Mouse (Mus musculus): ENCODE data around the gene Agrn.

The Agrn gene

DNA sequence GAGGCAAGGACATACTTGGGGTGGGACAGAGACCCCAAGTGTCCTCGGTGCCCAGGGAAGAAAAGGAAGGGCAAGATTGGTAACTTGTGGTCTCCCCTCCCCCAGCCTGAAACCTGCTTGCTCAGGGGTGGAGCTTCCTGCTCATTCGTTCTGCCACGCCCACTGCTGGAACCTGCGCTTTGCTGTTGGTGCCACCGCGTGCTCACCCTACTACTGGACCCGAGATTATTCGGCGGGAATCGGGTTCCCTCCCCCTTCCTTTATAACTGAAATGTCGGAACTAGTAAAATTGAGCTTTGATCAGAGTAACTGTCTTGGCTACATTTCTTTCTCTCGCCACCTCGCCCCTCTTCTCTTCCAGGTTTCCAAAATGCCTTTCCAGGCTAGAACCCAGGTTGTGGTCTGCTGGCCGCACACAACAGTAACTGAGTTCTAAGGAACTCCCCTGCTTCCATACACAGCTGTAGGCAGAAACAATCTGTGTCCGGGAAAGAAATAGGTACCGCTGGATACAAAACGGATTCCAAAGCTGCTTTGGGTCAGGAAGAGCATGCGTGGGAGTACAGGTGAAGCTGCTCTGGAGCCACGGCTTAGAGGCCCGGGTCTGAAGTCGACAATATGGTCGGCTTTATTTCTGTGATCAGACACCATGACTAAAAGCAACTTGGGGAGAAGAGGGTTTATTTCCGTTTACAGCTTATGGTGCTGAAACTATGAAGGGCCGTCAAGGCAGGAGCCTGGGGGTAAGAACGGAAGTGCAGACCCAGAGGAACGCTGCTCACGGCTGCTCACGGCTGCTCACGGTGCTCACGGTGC lies 60.8 kb downstream of the Agrn start:
- DNase-seq (ENCODE audit: low read depth, low spot score): no peak
- no peaks in the 10 kb centered on the region for H3K36me3 ChIP-seq (ENCODE audit: control insufficient read depth, insufficient read depth, low read length, poor library complexity, severe bottlenecking)
- no peaks in the 10 kb centered on the region for H3K27me3 ChIP-seq (ENCODE audit: control insufficient read depth, insufficient read depth, low read length, poor library complexity, severe bottlenecking)

DNA sequence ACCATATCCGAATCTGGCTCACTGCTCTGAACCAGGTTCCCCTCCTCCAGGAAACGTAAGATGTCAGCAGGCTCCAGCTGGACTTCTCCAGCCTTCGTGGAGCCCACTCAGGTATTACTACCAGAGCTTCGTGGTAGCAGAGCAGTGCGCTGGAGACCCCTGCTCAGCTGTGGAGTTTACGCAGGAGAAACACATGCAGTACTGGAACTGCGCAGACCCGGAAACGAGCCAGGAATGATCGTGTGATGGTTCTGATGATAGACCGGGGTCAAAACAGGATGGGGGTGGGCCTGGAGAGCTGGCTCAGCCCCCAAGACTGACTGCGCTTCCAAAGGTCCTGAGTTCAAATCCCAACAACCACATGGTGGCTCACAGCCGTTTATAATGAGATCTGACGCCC lies 61.5 kb downstream of the Agrn start:
- no peaks in the 10 kb centered on the region for H3K36me3 ChIP-seq (ENCODE audit: control insufficient read depth, insufficient read depth, low read length, poor library complexity, severe bottlenecking)
- DNase-seq (ENCODE audit: low read depth, low spot score): no peak
- no peaks in the 10 kb centered on the region for H3K27me3 ChIP-seq (ENCODE audit: control insufficient read depth, insufficient read depth, low read length, poor library complexity, severe bottlenecking)

DNA sequence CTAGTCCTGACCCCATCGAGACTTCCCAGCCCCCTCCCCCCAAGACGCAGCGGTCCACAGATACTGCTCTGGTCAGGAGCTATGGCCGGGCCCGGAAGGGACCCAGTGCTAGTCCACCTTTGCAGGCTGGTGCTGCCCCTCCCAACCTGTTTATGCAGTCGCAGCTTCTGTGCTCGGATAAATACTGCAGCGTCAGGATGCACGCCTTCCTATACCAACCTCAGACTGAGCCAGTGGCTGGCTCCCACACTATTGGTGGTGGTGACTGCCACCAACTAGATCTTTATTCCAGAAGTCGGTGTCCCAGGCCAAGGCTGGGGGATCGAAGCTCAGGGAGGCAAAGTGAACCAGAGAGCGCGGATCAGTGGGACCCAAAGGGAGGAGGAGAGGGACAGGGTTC lies 62.2 kb downstream of the Agrn start:
- DNase-seq (ENCODE audit: low read depth, low spot score): no peak
- Histone ChIP-seq H3K36me3 (ENCODE audit: control insufficient read depth, insufficient read depth, low read length, poor library complexity, severe bottlenecking) (no peaks in the 10 kb centered on the region), H3K27me3 (ENCODE audit: control insufficient read depth, insufficient read depth, low read length, poor library complexity, severe bottlenecking) (no peaks in the 10 kb centered on the region)

DNA sequence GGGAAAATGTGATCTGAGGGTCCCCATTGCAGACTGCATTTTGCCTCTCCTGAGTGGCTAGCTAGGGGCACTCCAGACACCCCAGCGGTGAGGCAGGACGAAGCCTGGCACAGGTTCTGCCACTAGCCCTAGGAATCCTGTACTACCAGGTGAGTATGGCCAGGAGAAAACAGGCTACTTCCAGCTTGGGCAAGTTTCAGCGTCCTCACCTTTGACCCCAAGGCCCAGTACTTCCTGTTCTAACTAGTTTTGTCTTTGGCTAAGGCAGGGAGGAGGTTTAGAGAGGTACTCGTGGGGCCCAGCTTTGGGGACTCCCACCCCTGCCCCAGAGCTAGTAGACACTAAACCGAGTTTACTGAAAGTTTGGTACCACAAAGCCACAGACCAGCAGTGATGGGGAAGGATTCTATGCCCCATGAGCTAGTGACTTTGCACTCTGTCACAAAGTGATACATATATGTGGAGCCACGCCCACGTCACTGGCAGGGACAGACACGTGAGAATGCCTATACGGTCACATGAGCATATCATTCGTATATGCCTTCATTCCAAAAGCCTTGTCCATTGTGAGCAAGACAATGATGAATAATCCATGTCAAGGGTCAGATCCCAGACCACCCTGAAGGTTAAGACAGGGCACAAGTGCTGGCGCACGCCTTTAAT lies 63.2 kb downstream of the Agrn start:
- Histone ChIP-seq H3K36me3 (ENCODE audit: control insufficient read depth, insufficient read depth, low read length, poor library complexity, severe bottlenecking) (no peaks in the 10 kb centered on the region), H3K27me3 (ENCODE audit: control insufficient read depth, insufficient read depth, low read length, poor library complexity, severe bottlenecking) (no peaks in the 10 kb centered on the region)
- no peak for DNase-seq (ENCODE audit: low read depth, low spot score)

DNA sequence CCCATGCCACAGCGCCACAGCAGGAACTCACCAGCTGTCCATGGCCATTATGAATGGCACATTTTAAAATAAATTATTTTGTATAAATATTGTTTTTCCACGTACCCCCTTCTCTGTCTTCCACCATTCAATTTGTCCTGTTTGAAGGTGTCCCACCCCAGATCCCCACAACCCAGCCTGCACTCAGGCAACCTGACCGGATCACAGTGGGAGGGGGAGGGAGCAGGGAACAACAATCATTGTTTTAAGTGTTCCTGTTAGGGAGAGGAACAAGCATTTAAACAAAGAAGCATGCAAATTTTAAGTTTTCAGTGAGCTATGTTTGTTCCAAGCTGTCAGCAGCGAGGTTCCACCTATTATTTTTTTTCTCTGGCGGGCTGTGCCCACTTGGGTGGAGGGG lies 64.0 kb downstream of the Agrn start:
- Histone ChIP-seq H3K27me3 (ENCODE audit: control insufficient read depth, insufficient read depth, low read length, poor library complexity, severe bottlenecking) (no peaks in the 10 kb centered on the region), H3K36me3 (ENCODE audit: control insufficient read depth, insufficient read depth, low read length, poor library complexity, severe bottlenecking) (no peaks in the 10 kb centered on the region)
- DNase-seq (ENCODE audit: low read depth, low spot score): no peak

DNA sequence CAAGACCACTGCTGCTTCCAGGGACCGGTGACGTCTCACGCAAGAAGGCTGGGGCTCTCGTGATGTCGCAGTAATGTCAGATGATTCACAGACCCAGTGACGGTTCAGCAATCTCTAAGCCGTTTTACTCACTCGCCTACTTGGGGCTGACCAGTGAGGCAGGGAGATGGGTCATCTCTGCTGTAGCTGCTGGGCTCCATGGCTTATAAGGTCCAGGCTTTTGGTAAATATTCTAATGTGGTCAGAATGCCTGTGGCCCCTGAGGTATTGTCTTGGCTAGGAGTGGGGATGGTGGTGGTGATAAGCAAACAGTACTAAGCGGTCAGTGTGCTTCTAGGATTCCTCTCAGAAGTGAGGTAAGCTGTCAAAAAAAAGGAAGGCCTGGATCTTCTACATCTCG lies 66.3 kb downstream of the Agrn start:
- no peak for DNase-seq (ENCODE audit: low read depth, low spot score)
- Histone ChIP-seq H3K27me3 (ENCODE audit: control insufficient read depth, insufficient read depth, low read length, poor library complexity, severe bottlenecking) (no peaks in the 10 kb centered on the region), H3K36me3 (ENCODE audit: control insufficient read depth, insufficient read depth, low read length, poor library complexity, severe bottlenecking) (no peaks in the 10 kb centered on the region)

DNA sequence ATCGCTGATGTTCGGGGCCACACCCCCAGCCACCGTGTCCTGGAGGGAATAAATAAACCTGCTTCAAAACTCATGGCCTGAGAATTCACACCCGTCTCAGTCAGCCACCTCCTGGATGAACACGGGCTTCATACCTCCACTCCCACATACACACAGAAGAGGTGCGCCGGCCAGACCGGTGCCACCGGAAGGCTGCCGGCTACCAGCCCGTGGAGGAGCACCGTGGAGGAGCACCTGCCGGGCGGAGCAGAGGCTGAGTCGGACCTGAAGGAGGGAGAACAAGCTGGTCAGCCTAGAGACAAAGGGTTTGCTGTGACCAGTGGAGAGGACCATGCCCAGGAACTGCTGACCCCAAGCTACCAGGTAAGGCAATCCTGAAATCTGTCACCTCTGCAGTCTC lies 66.9 kb downstream of the Agrn start, which contains the start of gene Rnf223:
TSS of gene Rnf223 (plus strand) at position 78 of the 400 bp plus-strand sequence.
- no peak for DNase-seq (ENCODE audit: low read depth, low spot score)
- no peaks in the 10 kb centered on the region for H3K36me3 ChIP-seq (ENCODE audit: control insufficient read depth, insufficient read depth, low read length, poor library complexity, severe bottlenecking)
- no peaks in the 10 kb centered on the region for H3K27me3 ChIP-seq (ENCODE audit: control insufficient read depth, insufficient read depth, low read length, poor library complexity, severe bottlenecking)

DNA sequence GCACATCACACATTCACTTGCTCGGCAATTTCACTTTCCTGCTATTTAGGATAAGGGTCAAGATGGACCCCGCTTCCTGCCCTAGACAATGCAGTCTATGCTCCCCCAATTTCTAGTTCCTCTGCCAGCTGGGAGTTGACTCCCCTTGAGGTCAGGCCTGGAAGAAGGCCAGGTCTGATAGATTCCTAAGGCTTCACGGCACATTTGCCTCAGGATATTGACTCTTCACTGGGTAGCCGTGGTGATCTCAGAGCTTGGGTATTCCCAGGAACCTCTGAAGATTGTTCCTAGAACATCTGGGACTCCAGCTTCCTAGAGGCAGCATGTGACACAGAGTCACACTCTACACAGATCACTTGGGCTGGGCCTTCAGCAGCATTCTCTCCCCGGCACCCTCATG lies 68.5 kb downstream of the Agrn start:
- no peak for DNase-seq (ENCODE audit: low read depth, low spot score)
- H3K27me3 ChIP-seq (ENCODE audit: control insufficient read depth, insufficient read depth, low read length, poor library complexity, severe bottlenecking): no peaks in the 10 kb centered on the region
- H3K36me3 ChIP-seq (ENCODE audit: control insufficient read depth, insufficient read depth, low read length, poor library complexity, severe bottlenecking): no peaks in the 10 kb centered on the region; the same call in none of the 2 replicates

DNA sequence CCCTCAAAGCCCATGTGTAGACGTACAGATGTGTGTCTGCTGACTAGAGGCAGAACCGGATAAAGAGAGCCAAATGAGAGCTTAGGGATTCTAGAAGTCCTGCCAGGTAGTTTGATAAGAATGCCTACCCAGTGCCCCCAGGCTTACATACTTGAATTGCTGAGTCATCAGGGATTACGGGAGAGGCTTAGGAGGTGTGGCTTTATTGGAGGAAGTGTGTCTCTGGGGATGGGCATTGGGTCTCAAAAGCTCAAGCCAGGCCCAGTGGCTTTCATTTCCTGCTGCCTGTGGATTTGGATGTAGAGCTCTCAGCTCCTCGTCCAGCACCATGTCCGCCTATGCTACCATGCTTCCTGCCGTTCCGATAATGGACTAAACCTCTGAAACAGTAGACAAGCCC lies 70.4 kb downstream of the Agrn start:
- no peaks in the 10 kb centered on the region; the same call in none of the 2 replicates for H3K36me3 ChIP-seq (ENCODE audit: control insufficient read depth, insufficient read depth, low read length, poor library complexity, severe bottlenecking)
- H3K27me3 ChIP-seq (ENCODE audit: control insufficient read depth, insufficient read depth, low read length, poor library complexity, severe bottlenecking): no peaks in the 10 kb centered on the region
- DNase-seq (ENCODE audit: low read depth, low spot score): no peak

DNA sequence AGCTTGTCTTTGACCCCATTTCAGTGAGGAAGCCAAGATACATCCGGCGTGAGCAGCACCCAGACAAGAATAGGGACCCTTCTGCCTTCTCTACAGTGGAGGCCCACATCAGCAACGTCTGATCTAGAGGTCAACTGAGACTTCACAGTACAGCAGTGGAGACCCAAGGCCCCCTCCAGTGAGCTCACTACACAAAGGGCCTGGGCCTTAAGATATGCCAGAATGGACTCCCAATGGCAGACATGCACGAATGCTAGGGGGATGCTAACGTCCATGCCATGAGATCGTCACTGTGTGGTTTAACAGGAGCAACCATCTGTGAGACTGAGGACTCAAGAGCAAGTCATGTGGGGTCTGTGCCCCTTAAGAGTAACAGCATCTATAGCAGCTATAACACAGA lies 71.9 kb downstream of the Agrn start:
- no peak for DNase-seq (ENCODE audit: low read depth, low spot score)
- H3K27me3 ChIP-seq (ENCODE audit: control insufficient read depth, insufficient read depth, low read length, poor library complexity, severe bottlenecking): no peaks in the 10 kb centered on the region
- H3K36me3 ChIP-seq (ENCODE audit: control insufficient read depth, insufficient read depth, low read length, poor library complexity, severe bottlenecking): no peaks in the 10 kb centered on the region; the same call in none of the 2 replicates

DNA sequence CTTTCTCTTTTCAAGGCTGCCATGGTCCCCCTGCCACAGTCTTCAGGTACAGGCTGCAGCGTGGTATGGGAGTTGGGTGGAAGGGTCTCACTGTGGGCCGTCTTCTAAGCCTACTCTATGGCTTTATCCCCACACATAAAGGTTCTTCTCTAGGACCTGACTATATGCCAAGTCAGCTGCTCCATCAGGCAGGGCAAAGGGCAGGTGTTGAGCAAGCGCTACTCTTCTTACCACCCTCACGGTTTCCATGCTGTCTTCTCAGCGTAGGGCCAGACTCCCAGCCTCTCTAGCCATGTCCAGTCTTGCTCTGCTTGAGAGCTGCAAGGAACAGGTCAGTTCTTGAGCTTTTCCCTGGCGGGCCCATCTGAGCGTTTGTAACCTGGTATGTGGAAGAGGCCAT lies 73.2 kb downstream of the Agrn start:
- Histone ChIP-seq H3K27me3 (ENCODE audit: control insufficient read depth, insufficient read depth, low read length, poor library complexity, severe bottlenecking) (no peaks in the 10 kb centered on the region), H3K36me3 (ENCODE audit: control insufficient read depth, insufficient read depth, low read length, poor library complexity, severe bottlenecking) (peaks cover 2% of the 10 kb centered on the region)
- DNase-seq (ENCODE audit: low read depth, low spot score): no peak

Data from splenic B cell, adult 2 months (primary cell).